Mouse (Mus musculus): ENCODE measurements around the gene Exoc4.

GRCm38 (mm10) chr6:33871286-33871685 is 622.4 kb downstream of the Exoc4 start:
- no peak for TF ChIP-seq TCF12 (IDR thresholded peaks at IDR 0.05; ENCODE audit: low read depth, low read length)
- no peak for TF ChIP-seq GABPA (IDR thresholded peaks at IDR 0.05; ENCODE audit: insufficient replicate concordance, low read depth, low read length)
- TF ChIP-seq CTCF (conservative IDR thresholded peaks at IDR 0.05 in 1 of 2, IDR thresholded peaks at IDR 0.05 in 1 of 2; ENCODE audit: low read depth in 2 of 2, low read length in 2 of 2) = no peak
- no peak for TF ChIP-seq NELFE (IDR thresholded peaks at IDR 0.05; ENCODE audit: low read depth, low read length)
- no peak for TF ChIP-seq MAFK (IDR thresholded peaks at IDR 0.05; ENCODE audit: insufficient replicate concordance, low read length)
- TF ChIP-seq EP300 (IDR thresholded peaks at IDR 0.05; ENCODE audit: low read length) = no peak
- no peak for TF ChIP-seq TBP (conservative IDR thresholded peaks at IDR 0.05; ENCODE audit: low read depth, low read length)
- TF ChIP-seq CHD1 (IDR thresholded peaks at IDR 0.05; ENCODE audit: low read depth, low read length) = no peak
- no peak for TF ChIP-seq POLR2A (IDR thresholded peaks at IDR 0.05; ENCODE audit: low read depth, low read length)
- TF ChIP-seq ZC3H11A (IDR thresholded peaks at IDR 0.05; ENCODE audit: low read depth, low read length) = no peak
- no peak for TF ChIP-seq ZNF384 (IDR thresholded peaks at IDR 0.05; ENCODE audit: low read depth, low read length)
- no peak for TF ChIP-seq PAX5 (IDR thresholded peaks at IDR 0.05; ENCODE audit: low read length)
